Mouse (Mus musculus) cerebral cortex, adult 2 months (tissue): ENCODE measurements around the gene Trim44.

Source experiments
- WGBS: fragments of 180-500 bp; shearing (Covaris S2); methylation state at CpG from one replicate; pipeline ENCODE4 v1.1.7; 2018; 5-methylcytosine and 5-hydroxymethylcytosine counted together

Gene Trim44

DNA sequence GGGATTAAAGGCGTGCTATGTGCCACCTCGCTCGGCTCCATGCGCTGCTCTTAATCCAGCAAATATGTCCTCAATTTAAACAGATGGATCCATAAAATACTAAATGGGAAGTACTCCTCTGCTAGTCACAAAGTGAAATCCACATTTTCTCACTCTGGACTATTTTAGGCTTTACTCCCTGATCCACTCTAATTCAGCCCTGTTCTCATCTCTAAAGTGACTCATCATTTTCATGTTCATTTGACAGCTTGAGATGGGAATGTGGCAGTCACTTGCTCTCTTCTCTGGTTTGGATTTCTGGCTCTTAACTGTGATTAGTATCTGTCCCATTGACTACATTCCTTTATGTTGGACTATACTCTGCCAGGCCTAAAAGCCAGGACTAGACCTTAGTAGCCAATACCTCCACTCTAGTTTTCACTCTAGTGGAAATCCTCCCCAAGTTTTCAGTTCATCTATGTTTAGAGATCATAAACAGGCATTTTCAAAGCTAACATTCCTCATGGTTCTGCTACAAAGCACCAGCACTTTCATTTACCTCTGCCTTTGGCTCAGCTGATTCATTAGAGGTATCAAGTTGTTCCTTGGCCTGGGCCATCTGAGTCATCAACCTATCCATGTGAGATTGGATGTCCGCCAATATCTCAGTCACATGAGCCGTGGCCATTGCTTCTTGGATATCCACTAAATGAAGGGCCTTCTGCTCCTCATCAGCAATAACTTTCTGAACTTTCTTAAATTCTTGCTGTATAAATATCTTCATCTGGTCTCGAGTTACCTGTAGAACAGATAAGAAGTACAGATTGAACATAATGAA lies 50.5 kb downstream of the Trim44 start:
- 67% methylated on average over 7 of the region's 7 CpGs for WGBS

DNA sequence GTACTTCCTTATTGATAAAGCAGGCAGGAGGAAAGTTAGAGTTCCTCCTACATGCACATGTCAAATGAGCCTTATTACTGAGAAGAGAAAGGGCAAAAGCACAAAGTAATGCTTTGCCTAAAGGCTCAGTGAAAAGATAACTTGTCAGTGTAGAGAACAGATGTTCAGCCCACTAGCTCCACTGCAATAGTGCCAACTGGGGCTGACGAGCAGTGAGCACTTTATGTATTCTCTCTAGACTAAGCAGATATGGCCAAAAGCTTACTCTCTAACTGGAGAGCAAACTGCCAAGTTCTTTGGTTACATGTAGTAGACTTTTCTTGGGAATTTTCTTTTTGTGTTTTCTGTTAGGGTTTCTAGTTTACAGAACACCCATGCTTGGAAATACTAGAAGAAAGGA lies 53.6 kb downstream of the Trim44 start:
- 19% methylated on average over 1 of the region's 1 CpGs for WGBS

DNA sequence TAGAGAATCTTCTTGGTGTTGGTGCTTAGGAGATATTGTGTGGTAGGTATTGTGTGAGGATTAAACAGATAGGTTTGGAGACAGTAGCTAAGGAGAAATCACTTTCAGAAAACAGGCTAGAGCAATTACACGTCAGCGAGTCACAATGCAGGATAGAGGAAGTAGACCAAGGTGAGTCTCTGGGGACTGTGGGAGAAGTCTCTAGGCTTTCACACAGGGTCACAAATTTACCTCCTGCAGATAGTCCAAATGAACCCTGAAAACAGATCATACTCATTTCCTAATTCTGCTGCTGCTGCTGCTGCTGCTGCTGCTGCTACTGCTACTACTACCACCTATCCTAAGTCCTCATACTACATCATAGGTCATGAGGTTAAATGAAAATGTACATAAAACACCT lies 66.2 kb downstream of the Trim44 start:
- WGBS = 75% methylated on average over 2 of the region's 2 CpGs

DNA sequence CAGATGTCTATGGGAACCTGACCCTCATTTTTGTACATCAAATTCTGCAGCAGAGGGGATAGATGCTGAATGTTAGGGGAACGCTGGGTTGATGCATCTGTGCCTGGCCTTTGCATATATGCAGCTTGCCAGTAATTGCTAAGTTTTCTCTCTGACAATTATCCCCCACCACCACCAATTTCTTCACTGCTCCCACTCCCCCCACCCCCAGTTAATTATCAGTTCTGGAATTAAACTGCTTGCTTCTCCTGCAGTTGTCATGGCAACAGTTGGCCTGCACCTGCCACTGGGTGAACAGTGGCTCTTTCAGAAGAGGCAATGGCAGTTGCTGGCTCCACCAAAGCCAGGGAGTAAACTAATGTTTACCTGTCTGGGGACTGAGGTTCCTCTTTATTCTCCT lies 70.8 kb downstream of the Trim44 start:
- 73% methylated on average over 1 of the region's 1 CpGs for WGBS

DNA sequence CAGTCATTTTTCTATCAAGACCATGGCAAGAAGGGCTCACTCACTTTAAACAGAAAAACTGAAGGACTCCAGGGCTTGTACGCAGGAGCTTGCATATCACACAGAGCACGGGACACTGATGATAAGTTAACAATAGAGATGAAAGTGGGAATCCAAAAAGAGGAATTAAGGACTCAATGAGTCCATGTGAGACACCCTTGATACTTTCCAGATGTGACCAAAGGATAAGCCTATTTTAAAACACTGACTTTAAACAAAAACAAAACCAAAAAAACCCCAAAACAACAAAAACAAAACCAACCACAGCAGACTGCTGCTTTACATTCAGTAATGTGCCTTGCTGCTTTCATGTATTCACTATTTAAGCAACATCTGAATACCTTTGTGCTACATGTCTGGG lies 75.7 kb downstream of the Trim44 start:
- 88% methylated on average over 2 of the region's 2 CpGs for WGBS

DNA sequence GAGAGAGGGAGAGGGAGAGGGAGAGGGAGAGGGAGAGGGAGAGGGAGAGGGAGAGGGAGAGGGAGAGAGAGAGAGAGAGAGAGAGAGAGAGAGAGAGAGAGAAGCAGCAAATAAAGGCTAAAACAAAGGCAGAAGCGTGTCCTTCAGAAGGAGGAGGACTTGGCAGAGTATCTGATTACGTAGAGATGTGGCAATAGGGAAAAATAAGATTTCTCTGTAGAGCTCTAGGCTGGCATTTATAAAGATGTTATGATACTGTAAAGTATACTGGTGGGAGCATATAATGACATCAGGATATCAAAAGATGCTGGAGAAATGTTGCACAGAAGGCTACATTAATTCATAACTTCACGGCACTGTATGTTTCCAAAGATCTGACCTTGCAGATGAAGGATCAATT lies 76.5 kb downstream of the Trim44 start:
- WGBS = 61% methylated on average over 3 of the region's 3 CpGs

DNA sequence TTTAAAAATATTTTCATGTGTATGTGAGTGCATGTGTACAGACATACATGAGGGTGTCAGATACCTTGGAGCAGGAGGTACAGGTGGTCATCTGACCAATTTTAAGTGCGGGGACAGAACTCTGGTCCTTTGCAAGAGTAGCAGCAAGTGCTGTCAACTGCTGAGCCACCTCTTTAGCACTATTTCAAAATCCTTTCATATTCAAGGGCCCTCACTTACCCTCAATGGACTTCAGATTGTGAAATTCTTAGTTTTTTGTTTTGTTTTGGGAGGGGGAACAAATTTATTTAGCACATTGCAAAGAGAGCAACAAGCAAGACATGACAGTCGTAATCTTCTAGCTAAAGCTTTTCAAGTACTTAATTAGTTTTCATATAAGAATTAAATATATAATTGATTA lies 81.7 kb downstream of the Trim44 start:
- 94% methylated on average over 2 of the region's 2 CpGs for WGBS

DNA sequence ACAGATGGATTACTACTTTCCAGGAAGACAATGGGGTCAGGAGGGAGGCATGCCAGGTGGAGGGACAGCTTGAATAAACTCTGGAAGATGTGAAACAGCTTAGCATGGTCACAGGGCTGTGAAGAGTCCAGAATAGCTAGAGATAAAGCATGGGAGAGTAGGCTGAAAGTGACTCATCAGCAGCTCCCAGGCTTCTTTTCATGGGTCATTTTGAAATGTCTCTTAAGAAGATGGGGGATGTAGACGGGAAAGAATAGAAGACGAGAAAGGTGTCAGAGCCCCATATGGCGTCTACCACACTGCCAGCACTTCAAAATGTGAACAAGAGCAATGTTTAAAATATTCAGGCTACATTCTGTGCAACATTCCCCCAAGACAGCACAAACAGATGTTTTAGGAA lies 91.1 kb downstream of the Trim44 start:
- 45% methylated on average over 3 of the region's 3 CpGs for WGBS

DNA sequence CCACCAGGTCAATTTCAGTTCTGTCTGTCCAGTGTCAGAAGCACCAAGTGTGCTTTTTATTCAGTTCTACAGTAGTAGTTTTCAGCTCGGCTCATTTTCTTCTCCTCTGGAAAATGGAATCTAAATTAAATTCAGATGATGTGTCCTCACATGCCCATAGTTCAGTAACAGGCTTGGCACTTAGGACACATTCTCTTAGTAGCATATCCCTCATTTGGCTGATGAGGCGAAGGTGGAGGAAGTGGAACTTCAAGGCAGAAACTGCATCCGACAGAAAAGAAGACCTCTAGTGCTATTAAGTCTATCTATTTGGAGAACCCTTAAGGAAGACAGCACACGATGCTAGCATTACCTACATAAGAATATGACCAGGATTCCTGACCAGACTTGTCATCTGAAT lies 92.5 kb downstream of the Trim44 start:
- WGBS = 52% methylated on average over 4 of the region's 4 CpGs

DNA sequence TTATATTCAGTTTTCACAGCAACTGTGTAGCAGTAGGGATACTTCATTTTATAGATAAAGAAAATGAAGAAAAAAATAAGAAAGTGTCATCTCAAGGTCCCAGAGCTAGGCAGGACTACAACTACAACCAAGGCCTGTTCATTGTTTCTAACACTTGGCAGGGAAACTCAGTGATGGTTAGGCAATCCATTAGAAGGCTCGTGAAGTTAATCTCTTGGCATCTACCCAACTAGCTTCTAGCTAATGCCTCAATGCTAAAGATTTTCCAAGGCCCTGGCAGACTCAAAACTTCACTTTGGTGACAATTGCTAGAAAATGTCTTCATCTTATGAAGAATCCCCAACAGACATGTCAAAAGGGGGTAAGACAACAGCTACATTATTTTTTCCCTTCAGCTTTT lies 93.0 kb downstream of the Trim44 start:
- 24% methylated on average over 1 of the region's 1 CpGs for WGBS

DNA sequence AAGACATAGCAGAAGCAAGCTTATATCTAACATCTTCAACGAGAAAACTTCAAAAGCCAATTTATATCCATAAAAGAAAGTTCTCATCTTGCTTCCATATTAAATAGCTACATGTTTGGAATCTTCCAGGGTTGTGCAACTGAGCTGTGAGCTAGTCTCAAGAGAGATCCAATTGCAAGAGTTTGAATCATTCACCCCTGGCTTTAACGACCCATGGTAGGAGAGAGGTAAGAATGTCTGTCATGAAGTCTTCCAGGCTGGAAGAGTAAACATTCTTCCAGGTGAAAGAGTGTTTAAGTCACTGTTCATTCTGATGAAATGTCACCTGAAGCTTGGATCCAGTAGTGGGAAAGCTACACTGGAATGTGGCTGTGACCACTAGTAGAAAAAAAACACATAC lies 93.6 kb downstream of the Trim44 start:
- WGBS = 86% methylated on average over 2 of the region's 2 CpGs

DNA sequence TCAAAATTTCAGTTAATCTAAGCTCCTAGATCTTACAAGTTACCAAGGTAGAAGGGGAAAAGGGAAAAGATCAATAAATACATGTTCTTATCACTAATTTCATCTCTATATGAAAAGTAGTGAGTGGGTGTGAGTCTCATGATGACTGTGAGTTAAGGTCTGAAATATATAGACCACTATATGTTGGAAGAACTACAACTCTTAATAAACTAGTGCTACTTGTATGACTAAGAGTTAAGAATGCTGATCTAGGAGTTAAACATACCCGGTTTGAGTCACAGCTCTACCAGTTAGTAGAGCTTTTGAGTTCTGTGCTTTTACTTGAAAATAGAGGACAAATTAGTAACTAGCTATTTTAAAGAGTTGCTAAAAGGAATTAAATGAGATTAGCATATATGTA lies 94.7 kb downstream of the Trim44 start:
- WGBS = 79% methylated on average over 1 of the region's 1 CpGs

DNA sequence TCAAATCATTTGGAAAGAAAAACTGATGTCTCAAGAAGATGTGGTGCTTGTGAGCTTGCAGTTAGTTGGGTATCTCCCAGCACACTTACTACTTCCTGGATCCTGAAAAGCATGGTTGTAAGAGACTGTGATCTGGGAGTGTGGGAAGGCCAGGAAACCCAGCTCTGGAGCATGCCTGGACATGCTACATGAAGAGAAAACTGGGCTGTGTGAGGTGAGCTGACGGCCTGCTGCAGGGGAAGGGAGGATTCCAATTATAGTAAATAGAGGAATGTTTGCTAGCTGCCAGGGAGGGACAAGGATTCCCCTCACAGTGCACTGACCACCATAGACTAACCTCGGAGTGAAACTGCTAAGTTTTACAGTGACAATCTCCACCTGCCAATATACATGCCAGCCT lies 104.4 kb downstream of the Trim44 start:
- 41% methylated on average over 2 of the region's 2 CpGs for WGBS

DNA sequence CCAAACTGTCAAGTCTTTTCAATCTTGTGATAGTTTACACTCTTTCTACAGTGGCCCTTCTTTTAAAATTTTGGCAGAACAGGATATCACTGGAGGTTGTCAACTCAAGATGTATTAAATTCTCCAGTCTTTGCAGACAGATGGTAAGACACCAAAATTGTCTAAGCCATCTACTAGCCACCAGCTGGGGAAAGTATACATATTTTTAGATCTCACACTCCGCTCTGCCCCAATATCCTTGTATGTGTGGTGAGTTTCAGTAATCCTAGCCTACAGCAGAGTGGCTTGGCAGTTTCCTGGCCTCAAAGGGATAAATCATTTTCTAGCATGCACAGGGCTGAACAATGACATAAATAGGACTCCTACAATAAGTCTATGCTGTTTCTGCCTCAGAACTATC lies 105.1 kb downstream of the Trim44 start:
- WGBS = 38% methylated on average over 1 of the region's 1 CpGs

DNA sequence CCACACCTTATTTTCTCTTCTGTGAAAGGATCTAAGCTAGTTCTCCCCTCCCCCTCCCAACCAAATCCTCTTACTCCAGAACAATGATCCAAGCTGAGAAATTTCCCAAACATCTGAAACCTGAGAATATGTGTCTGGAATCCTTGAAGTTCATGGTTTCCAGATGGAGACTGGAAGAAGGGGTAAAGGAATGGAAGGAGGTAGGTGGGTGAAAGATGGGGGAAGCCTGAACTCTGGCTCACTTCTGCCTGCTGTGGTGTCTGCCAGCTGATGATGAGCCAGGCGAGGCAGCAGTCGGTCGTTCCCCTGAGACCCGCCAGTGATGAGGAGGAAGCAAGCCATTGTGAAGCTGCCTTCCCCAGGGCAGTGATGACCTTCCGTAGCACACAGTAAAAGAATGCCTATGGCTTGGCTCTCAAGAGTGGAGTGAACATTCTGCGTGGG lies 112.8 kb downstream of the Trim44 start:
- 25% methylated on average over 6 of the region's 6 CpGs for WGBS

DNA sequence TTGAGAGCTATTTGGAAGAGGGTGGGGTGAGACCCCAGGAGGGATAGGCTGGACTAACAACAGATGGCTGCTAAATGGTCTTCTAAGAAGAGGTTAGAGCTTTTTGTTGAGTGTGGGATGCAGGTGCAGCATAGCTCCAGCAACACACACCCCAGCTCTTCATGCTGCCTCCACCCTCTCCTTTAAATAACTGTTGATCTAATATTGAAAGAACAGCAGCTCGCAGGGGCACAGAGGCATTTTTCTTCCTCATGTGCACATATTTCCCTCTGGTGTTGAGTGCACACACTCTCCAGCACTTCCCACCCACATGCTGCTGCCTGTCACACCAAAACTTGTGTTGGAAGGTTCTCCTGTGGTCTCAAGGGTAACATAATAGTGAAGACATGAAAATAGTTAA lies 114.4 kb downstream of the Trim44 start:
- 40% methylated on average over 1 of the region's 1 CpGs for WGBS

DNA sequence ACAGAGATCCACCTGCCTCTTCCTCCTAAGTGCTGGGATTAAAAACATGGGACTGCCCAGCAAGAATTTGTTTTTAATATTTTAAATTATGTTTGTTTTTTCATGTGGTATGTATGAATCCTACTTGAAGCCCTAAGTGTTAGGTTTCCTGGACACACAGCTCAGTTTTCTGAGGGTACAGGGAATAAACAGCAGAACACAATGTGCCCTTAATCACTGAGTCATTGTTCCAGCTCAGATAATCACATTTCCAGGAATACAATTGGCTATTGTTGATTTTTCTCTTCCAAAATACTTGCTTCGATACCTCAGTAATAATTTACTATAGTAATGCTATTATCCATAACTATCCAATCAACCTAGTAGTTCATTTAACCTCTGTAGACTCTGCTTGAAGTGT lies 115.6 kb downstream of the Trim44 start:
- 65% methylated on average over 1 of the region's 1 CpGs for WGBS

DNA sequence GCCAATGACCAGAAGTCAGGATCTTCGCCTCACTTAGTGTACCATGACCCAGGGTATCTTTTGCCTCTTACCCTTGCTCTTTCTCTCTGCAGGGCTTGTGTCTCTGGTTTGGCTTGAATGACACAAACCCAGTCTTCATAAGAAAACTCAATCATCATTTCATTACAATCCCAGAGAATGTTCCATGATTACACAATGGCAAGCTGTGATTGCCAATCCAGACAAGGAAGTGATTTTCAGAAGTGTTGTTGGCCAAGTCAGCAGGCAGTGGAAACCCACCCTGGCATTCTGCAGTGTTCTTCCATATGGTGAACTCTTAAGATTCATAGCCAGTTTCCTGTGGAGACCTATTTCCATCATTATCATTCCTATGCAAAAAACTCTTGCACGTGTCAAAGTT lies 116.1 kb downstream of the Trim44 start:
- WGBS = 63% methylated on average over 2 of the region's 2 CpGs

DNA sequence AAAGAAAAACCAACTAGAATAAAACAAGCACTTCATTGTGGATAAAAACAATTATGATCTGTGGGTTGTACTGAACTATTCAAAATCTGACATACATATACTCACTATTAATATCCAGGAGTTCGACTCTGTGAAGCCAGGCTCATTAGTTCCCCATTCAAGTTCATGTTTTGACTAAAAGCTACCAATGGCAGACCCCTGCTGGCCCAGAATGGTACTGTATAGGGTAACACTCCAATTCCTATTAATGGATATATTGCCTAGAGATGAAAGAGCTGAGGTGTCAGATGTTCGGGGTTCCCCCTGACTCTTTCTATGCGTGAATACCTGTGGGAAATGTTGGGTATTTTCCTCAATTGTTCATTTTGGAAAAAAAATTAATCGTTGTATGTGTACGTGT lies 117.6 kb downstream of the Trim44 start:
- WGBS = 61% methylated on average over 5 of the region's 5 CpGs

DNA sequence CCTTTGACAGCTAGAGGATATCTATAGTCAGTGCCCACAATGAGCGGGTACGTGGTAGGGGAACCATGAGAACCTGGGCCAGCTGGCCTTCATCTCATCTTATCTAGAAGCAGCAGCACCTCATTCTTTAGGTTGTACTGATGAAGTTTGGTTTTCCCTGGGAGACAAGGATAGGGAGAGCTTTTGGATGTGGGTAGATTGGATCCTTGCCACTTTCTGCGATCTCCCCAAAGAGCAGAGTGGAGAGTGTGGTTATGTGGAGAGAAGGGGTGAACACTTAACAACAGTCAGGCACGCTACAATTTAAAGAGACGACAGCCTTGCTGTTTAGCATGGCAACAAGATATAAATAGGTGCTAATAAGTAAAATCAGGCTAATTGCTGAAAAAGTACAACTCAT lies 119.0 kb downstream of the Trim44 start:
- WGBS = 64% methylated on average over 5 of the region's 5 CpGs

DNA sequence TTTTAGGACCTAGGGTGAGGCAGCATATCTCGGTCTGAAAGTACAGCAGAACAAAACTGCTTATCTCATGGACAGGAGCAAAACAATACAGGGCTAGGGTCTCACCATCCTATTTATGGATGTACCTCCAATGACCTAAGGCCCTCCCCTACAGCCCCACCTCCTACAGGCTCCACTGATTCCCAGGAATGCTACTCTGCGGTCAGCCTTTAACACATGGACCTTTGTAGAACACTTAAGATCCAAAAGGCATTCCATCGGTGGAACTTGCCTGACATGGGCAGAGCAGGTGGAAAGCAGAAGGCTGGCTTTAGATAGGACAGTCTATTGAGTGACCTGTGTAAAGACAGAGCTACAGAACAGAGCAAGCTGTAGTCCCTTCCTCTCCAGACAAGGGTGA lies 120.3 kb downstream of the Trim44 start:
- WGBS = 85% methylated on average over 3 of the region's 3 CpGs

DNA sequence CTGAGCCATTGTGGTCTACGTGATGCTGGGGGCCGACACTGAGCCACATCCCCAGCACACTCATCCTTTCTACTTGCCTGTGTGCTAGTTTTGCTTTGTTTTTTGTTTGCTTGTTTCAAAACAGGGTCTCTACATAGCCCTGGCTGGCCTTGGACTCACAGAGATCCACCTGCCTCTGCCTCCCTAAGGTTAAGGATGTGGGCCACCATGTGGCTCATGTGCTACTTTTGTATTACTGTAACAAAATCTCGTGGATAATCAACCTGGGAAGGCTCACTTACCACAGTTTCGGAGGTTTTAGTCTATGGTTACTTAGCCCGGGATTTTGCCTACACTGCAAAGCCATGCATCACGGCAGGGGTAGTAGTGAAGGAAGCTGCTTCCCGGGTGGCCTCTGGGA lies 125.5 kb downstream of the Trim44 start:
- WGBS = 81% methylated on average over 7 of the region's 7 CpGs

DNA sequence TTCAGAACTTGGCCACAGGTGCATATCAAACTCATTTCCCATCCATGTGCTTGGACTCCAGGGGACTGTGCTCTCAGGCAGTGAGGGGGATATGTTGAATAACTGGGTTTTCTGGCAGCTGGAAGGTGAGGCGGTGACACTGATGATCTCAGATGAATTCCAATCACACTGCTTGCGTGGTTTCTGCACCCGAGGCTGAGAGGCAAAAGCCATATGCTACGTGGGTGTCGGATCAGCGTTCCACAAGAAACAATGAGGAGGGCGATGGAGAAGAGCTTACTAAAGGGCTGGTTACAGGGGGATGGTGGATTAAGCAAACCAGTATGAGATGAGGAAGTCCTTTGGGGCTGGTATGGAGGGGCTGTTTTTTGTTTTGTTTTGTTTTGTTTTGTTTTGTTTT lies 127.8 kb downstream of the Trim44 start:
- 39% methylated on average over 7 of the region's 7 CpGs for WGBS

DNA sequence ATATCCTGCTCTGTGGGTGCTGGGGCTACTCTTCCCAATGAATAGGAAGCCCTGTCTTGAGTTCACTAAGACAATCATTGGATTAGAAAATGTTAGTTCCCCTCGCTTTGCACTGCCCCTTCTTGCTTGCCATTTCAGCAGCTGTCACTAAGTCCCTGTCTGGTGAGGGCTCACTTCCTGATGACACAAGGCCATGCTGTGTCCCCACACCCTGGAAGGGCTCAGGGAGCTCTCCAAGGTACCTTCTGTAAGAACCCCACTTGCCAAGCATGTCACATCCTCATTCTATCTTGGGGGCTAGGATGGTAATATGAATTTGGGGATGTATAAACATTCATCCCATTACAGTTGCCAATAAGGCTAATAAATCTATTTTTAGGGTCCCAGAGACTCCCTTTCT lies 129.7 kb downstream of the Trim44 start:
- 60% methylated on average over 1 of the region's 1 CpGs for WGBS
